Mouse (Mus musculus) left cerebral cortex, adult 6 months (tissue): ENCODE measurements around the gene Prkca. TPM values are rescaled to one million over a fixed set of nuclear protein-coding genes. Genes with fewer than 3 reads are reported as not detected.

Experiments
- long read RNA-seq, 2 experiments: library from polyadenylated mRNA; unstranded; transcript quantifications; one replicate each; pipeline ENCODE4 v2.0.0; 2019 to 2020
- polyA plus RNA-seq: library from polyadenylated mRNA; unstranded; fragments of <200 nt; fragmentation: Nextera tagmentation; gene quantifications from 2 replicates; pipeline ENCODE4 v1.2.3, GENCODE M21; 2021

Gene Prkca
- 21.5 and 23.7 TPM in 2 replicates for polyA plus RNA-seq
- long read RNA-seq, experiment 1, full-length matches to known transcripts = 46 of 112 reads
- long read RNA-seq, experiment 1, partial matches to known transcripts = 9 of 112 reads
- long read RNA-seq, experiment 1, other reads (novel, unspliced or antisense) = 57 of 112 reads
- long read RNA-seq, experiment 2, full-length matches to known transcripts = 9 of 54 reads
- long read RNA-seq, experiment 2, partial matches to known transcripts = 6 of 54 reads
- long read RNA-seq, experiment 2, other reads (novel, unspliced or antisense) = 39 of 54 reads

DNA sequence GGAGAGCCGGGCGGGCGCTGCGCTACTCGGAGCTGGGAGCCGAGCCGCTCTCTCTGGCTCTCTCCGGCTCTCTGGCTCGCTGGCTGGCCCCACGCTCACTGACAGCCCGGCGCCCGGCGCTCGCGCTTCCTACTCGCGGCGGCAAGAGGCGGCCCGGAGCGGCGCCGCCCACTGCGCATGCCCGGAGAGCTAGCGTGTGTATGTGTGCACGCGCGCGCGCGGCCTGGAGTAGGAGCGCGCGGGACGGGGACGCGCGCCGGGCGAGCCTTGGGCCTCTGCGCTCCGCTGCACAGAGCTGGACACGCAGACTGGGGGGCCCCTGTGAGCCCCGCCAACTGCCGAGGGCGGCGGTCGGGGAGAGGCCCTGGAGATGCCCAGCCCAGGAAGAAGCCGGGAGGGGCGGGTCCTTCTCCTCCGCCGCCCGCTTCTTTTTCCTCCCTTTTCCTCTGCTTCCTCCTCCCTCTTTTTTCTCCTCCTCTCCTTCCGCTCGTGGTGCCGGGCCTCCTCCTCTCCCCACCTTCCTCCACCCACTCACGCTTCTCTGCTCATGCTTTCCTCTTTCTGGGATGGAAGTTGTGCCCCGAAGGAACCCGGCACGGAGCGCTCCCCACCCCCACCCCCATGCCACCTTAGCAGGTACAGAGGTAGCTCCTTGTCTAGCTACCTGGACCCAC lies at the start of gene Prkca:
Gene Prkca (minus strand): TSS at position 140 of the 674 bp plus-strand sequence.

DNA sequence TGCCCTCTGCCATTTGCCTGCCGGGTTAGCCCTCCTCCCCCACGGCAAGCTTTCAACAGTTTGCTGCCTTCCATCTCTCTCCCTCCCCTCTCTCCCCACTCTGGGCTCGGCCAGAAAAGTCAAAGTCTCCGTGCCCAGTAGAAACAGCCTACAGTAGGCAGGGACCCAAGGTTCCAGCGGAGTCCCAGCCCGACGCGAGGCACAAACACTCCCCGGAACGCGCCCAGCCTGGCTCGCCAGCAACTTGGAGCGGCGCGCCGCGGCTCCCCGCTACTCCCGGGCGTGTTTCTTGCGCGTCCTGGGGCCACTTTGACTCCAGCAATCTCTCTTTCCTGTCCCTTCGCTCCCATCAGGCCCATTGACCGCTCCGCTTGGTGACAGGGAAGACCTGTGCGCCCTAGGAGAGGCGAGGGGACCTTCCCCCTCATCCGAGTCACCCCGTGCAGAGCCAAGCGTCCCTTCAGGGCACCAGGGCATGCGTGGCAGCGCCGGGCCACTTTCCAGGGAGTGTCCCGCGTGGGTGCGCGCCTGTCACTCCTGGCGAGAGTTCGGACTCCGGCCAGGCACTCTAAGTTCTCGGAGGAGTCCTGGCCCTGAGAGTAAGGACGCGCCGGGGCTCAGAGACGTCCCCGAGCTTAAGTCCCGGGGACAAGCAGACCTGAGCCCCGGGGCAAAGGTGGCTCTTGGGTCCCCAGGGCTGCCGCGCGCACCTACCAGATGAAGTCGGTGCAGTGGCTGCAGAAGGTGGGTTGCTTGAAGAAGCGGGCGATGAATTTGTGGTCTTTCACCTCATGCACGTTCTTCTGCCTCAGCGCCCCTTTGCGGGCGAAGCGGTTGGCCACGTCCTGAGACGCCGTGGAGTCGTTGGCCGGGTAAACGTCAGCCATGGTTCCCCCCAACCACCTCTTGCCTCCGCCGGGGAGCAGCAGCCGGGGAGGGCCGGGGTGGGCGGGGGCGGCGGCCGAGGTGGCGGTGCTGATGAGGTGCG lies 653 bp downstream of the Prkca start, which contains the start of gene Apoh:
Gene Apoh (plus strand): TSS at position 574 of the 988 bp plus-strand sequence.

DNA sequence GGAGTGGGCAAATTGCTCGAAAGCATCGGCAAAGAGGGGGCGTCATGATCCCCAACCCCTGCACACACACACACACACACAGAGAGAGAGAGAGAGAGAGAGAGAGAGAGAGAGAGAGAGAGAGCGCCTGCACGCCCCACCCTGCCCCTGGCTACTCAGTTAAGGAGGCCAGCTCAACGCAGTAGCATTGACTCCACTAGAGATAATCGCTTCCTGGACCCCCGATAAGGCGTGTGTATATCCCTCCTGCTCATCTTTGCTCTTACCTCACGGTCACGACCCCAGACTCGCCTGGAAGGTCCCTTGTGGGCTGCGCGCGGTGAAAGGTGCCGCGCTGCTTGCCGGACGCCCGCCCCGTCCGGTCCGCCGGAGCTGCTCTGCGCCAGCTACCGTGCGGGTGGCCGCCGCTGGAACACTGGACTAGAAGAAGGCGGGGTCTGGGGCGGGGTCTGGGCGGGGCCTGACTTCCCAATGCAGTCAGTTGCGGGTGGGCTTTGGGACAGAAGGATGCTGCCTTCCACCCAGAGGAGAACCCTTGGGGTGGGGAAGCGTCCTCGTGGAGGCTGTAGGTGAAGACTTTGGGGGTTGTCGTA lies 429.0 kb downstream of the Prkca start, which contains the start of gene Cacng5:
Gene Cacng5 (minus strand): TSS at position 422 of the 593 bp plus-strand sequence.

Other genes with a start within 250 kb of the Prkca start
- 1.0 and 1.2 TPM in 2 replicates for gene Apoh, start 574 bp downstream of the Prkca start, polyA plus RNA-seq
- gene Cep112, start 81.3 kb upstream of the Prkca start, polyA plus RNA-seq = 1.3 and 2.2 TPM in 2 replicates